Mouse (Mus musculus) cerebellum, postnatal 10 days (tissue): Measurements from ENCODE around the gene Ankrd31.
"Not testable (repeated sequence)": the region's sequence is repeated elsewhere in the genome, so short reads cannot be mapped to it uniquely, and the experiment has no call there.

Experiments used
- DNase-seq, 2 experiments: peaks; one replicate each; pipeline ENCODE4 v3.0.0; 2021; ENCODE audit warnings: mixed read lengths in 2 of 2

The Ankrd31 gene

DNA sequence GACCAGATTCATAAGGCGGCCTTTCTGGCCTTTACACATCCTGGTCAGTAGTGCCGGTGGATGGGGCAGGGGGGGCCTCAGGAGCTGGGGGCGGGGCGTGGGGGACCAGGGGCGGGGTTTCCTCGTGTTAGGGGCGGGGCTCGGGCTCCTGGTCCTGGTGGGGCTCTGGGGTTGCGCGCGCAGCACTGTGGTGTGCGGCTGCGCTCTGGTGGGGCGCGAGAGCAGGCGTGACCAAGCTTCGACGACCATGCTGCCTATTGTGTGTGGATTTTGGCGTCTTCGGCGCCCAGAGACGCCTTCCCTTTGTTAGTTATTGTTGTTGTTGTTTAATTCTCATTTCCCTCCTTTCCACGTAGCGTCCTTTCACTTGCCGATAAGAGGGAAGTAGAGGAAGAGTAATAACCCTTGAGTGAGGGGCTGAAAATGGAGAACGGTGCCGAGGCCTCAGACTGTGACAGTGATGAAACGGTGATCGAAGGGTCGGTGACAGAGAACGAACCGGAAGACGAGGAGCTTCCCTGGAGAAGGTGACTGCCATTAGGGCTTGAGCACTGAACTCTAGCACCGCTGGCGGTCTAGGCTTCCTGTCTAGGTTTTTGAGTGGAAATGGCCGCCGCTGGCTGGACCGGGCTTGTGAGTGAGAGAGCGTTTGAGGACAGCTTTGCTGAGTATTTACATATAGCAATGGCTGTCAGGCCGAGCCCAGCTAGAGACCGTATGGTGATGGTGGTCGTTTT, at the start of gene Ankrd31:
TSS of gene Ankrd31 (plus strand) at position 164 of the 737 bp plus-strand sequence.
- DNase-seq, result no peak

DNA sequence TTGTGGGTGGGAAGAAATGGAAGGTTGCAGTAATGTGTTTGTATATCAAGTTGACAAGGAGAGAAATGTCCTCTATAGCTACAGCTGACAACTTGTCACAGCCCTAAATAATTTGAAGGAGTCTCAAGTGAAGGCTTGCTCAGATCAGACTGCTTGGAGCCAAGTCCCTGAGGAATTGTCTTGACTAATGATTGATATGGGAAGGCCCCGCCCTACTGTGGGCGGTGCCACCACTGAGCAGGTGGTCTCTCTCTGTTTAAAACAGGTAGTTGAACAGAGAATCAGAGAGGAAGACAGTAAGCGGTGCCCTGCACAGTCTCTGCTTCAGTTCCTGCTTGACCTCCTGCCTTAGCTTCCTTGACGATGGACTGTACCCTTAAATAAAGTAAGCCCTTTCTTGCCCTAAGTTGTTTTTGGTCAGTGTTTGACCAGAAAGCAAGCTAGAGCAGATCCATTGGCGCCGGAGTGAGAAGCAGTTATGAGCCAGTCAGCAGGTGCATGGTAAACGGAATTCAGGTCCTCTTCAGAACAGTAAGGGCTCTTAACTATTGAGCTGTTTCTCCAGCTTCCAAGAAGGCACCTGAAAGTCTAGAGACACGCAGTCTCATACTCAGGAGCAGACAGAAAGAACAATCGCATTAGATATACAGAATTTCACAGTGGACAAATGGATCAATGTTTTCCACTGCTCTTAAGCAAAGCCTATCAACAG, 45.3 kb upstream of the Ankrd31 start:
- DNase-seq, result no peak

DNA sequence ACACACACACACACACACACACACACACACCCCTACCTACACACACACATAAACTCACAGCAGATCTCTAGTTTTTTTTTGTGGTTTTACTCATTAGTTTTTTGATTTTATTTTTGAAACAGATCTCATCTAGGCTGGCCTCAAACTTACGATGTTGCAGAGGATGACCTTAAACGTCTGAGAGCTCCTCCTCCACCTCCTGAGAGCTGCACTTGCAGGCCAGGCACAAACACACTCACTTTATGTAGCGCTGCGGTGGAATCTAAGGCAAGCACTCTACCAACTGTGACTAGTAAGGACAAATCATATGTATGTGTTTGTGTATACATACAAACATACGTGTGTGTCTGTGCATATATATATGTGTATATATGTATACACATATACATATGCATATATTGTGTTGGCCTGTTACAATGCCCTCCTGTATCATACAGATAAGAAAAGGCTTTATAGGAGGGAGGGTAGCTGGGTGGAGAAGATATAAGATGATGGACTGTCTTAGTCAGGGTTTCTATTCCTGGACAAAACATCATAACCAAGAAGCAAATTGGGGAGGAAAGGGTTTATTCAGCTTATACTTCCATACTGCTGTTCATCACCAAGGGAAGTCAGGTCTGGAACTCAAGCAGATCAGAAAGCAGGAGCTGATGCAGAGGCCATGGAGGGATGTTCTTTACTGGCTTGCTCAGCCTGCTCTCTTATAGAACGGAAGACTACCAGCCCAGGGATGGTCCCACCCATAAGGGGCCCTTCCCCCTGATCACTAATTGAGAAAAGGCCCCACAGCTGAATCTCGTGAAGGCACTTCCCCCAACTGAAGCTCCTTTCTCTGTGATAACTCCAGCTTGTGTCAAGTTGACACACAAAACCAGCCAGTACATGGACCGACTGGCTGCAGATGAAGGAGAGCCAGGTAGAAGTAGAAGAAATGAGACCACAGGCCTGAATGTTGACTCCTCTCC, 38.5 kb upstream of the Ankrd31 start:
- DNase-seq, result no peak

DNA sequence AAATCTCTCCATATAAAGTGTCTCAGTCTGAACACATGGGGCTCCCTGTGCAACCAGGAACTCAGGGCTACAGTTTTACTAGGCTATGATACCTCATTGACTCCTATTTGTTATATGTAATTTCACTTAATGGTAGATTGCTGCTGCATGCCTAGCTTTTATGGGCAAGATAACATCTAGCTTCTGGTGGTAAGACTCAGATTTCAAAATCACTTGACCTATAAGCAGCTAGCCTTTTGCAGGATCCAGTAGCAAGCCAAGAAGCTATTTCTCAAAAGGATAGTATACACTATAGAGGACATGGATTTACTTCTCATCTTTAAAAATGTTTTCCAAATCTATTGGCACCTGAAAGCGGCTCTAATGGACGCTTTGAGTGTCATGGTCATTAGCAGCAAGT, 31.8 kb upstream of the Ankrd31 start:
- no peak for DNase-seq

DNA sequence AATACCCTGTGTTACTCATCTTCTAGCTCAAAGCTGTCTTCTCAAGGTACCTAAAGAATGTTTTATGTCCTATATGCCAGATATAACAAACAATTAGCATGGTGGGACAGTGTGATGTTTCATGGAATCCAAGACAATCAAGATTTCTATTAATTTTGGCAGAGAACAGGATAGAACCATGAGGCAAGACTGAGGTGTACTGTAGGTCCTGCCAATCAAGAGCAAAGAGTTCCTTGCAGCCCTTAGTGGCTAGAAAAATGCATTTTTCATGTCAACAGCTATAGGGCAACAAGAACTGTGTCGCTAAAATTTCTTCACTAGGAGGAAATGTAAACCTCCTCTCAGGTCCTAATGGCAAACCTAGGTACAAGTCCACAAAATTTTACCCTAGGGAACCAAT, 30.3 kb upstream of the Ankrd31 start:
- no peak for DNase-seq

DNA sequence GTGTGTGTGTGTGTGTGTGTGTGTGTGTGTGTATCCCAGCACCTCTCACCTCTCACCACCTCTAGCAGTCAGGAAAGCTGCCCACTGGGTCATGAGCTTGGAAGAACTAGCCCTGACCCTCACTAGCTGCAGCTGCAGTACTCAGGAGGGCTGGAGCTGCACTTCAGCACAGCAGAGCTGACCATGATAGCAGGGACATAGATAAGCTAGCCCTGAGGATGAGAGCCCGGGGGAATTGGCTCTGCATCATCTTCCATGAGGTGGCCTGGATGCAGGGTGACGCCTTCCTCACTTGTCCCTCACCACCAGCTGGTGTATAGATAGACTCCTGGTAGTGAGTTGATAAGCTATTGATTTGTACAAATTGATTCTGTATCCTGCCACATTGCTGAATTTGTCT, 28.1 kb upstream of the Ankrd31 start:
- no peak for DNase-seq

GRCm38 (mm10) chr13:96728289-96728688, 19.8 kb upstream of the Ankrd31 start:
- DNase-seq, result no peak

DNA sequence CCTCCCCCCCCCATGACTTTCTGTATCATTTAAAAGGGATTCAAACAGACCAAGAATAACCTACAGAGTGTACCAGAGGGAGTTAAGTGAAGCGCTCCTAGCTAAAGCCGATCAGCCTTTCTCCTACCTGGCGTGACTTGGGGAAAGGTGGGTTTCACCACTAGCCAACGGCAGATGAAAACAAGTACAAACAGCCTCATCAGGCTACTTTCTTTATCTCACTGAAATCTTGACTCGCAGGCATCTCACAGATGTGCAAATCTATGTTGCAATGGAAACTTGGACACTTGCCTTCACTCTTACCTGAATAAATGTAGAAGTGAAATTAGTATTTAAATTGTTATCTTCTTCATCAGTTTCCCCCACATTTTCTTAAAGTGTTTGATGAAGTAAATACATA, 18.9 kb upstream of the Ankrd31 start:
- no peak for DNase-seq

- DNase-seq, result no peak
These were observed 18.0 kb upstream of the Ankrd31 start for GRCm38 (mm10) chr13:96730116-96730515.

- DNase-seq, result peak in 1 of 2 experiments; percentile 32
These were observed 12.9 kb upstream of the Ankrd31 start for GRCm38 (mm10) chr13:96735175-96735574.

DNA sequence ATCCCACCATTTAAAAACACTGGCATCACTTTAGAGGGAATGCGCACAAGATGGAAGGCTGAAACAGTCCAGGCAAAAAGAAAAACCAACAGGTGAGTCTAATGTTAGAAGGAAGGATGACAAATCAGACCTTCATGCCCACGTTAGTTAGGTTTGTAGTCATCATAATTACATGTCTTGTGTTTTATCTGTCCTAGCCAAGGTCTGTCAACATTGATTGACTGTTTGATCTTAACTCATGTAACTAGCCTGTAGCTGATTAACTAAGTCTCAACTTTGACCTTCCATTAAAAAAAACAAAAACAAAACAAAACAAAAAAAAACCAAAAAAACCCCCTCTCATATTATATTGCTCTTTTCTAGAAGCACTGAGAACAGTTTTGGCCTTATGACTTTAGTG, 7.9 kb upstream of the Ankrd31 start:
- no peak for DNase-seq

DNA sequence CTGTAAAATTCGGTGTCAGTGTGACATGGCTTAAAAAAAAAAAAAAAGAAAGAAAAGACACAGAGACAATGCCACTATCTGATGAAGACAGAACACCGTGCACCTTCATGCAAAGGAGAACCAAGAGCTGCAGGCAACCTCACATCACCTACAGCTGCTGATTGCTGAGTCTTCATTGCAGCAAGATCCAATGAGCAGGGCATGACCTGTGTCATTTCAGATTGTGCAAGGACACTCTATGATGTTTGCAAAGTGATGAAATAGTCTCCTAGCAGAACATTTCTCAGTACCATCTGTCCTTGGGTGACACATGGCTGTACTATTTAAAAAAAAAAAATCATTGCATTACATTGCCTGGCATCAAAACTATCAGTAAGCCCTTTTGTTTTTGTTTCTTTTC, 5.2 kb upstream of the Ankrd31 start:
- no peak for DNase-seq

DNA sequence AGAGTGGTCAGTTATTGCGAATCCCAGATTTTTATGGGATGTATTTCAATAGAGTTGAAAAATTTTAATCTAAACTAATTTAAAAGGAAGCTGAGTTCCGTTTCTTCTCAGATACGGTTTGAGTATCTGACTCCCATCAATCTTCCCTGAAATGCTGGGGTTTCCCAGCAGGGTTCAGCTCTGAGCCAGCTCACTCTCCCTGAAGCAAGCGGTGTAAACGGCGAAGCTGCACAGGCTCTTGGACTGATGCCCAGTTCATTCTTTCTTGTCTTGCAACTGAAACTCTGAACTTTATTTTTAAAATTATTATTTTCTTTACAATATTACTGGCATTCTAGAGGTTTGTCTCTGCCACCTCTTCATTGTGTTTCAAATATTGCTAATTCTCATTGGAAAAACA, 2.0 kb upstream of the Ankrd31 start:
- peak; percentile 38 to 51 for DNase-seq

DNA sequence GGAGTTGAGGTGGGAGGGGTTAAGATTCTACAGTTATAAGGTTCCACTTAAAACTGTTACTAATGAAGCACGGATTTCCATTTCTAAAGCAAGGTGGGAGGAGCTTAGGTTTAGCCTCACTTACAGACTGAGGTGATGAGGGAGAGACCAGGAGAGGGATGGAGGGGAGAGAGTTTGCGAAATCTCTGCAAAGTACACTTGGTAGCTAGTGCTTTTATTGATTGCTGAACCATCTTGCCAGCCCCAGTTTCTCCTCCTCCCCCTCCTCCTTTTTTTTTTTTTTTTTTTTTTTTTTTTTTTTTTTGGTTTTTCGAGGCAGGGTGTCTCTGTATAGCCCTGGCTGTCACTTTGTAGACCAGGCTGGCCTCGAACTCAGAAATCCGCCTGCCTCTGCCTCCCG, 1.8 kb downstream of the Ankrd31 start:
- DNase-seq, result no peak

DNA sequence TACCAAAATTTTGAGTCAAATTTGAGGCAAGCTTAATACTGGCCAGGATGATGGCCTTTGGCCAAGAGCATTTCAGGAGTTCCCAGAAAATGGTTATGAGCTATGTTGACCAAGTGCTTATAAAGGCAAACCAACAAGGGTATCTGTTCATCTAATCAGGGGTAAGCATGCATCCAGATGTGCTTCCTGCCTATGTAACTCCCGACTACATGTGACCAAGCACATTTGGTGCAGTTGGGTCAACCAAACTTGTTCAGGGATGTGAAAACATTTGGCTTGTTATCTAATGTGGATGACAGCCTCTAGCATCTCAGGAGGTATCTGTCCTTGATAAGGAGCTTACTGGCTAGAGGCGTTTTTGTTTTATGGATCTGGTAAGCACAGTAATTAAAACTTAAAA, 12.8 kb downstream of the Ankrd31 start:
- DNase-seq, result no peak

- DNase-seq, result not testable (repeated sequence)
These were observed 38.0 kb downstream of the Ankrd31 start for GRCm38 (mm10) chr13:96786071-96786470.

DNA sequence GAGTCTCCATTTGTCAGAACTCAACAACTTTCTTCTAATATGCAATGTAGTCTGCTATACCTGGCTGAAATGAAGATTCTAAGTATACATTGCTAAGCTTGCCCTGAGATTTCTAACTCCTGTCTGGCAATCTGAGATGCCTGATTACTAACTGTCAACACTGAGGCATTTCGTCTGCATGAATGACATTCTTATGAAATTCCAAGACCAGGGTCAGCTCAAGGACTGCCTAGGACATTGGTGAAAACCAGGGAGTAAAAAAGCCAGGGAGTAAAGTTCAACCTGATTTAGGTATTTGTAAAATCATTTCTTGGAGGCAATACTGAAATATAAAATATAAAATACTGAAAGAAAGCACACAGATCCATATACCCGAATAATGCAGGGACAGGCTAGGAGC, 45.4 kb downstream of the Ankrd31 start:
- DNase-seq, result no peak

- DNase-seq, result no peak
These were observed 47.2 kb downstream of the Ankrd31 start for GRCm38 (mm10) chr13:96795301-96795700.

GRCm38 (mm10) chr13:96797500-96797899, 49.4 kb downstream of the Ankrd31 start:
- peak; percentile 72 to 78 for DNase-seq

- no peak for DNase-seq
These were observed 101.7 kb downstream of the Ankrd31 start for GRCm38 (mm10) chr13:96849752-96850151.

- DNase-seq, result no peak
These were observed 104.1 kb downstream of the Ankrd31 start for GRCm38 (mm10) chr13:96852133-96852532.

DNA sequence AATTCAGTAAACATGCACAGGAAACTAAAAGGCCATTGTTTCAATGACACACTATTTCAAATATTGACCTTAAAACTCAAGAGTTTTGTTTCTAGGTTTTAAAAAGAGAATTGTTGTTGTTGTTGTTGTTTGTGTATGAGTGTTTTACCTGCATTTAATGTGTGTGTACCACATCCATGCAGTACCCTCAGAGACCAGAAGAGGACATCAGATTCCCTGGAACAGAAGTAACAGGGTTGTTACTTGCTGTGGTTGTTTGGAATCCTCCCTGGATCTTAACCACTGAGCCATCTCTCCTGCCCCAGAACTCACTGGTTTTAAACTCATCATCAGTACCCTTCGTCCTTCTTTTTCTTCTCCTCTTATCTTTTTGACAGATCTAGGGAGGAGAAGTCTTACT, 105.2 kb downstream of the Ankrd31 start:
- DNase-seq, result peak; percentile 38 to 61

GRCm38 (mm10) chr13:96855191-96855590, 107.1 kb downstream of the Ankrd31 start:
- peak; percentile 85 to 89 for DNase-seq
